Mouse (Mus musculus) MEL (cell line): ENCODE measurements around the gene Oxt. TPM values are rescaled to one million over a fixed set of nuclear protein-coding genes. Genes with fewer than 3 reads are reported as not detected.

Source experiments
- DNase-seq: peaks from one replicate; pipeline ENCODE4 v3.0.0; 2011; ENCODE audit warnings: low read depth, low spot score
- H3K27ac ChIP-seq: 2 replicates; pipeline ENCODE4 v1.5.1; 2012; ENCODE audit warnings: low read depth, mild to moderate bottlenecking, control low read depth, low read length, moderate library complexity; ENCODE audit not compliant: control insufficient read depth
- H3K27me3 ChIP-seq, 2 experiments: fragments of 150-350 bp in 1 of 2; sonication (generic) in 1 of 2; 2 replicates each; pipeline ENCODE4 v1.6.1; 2012; ENCODE audit warnings: low read length in 2 of 2, mild to moderate bottlenecking in 2 of 2, improper control_type of control experiment in 1 of 2, moderate library complexity in 1 of 2; ENCODE audit not compliant: insufficient read depth in 2 of 2, control insufficient read depth in 1 of 2
- H3K36me3 ChIP-seq, 2 experiments: 2 replicates each; pipeline ENCODE4 v1.6.1; 2012 to 2014; ENCODE audit warnings: low read length in 2 of 2, improper control_type of control experiment in 1 of 2, inconsistent platforms in 1 of 2, mild to moderate bottlenecking in 1 of 2; ENCODE audit not compliant: insufficient read depth in 2 of 2, control insufficient read depth in 1 of 2
- H3K4me1 ChIP-seq, 2 experiments: fragments of 150-350 bp in 1 of 2; sonication (generic) in 1 of 2; 2 replicates each; pipeline ENCODE4 v1.6.1; 2012; ENCODE audit warnings: low read length in 2 of 2, improper control_type of control experiment in 1 of 2, mild to moderate bottlenecking in 1 of 2; ENCODE audit not compliant: insufficient read depth in 2 of 2, control insufficient read depth in 1 of 2
- H3K4me3 ChIP-seq, 2 experiments: fragments of 150-350 bp in 1 of 2; sonication (generic) in 1 of 2; 2 replicates each; pipeline ENCODE4 v1.5.1; 2012; ENCODE audit warnings: low read depth in 2 of 2, low read length in 2 of 2, mild to moderate bottlenecking in 2 of 2, moderate library complexity in 2 of 2, control low read depth in 1 of 2, improper control_type of control experiment in 1 of 2; ENCODE audit not compliant: control insufficient read depth in 1 of 2, insufficient read depth in 1 of 2
- H3K79me2 ChIP-seq: 2 replicates; pipeline ENCODE4 v1.6.1; 2012; ENCODE audit warnings: mild to moderate bottlenecking, low read length, moderate library complexity; ENCODE audit not compliant: control insufficient read depth, poor library complexity, insufficient read depth
- H3K9ac ChIP-seq: 2 replicates; pipeline ENCODE4 v1.6.1; 2012; ENCODE audit warnings: low read depth, mild to moderate bottlenecking, control low read depth, low read length, moderate library complexity; ENCODE audit not compliant: control insufficient read depth, poor library complexity, severe bottlenecking
- H3K9me3 ChIP-seq: fragments of 150-350 bp; sonication (generic); replicated peaks from 2 replicates; pipeline ENCODE4 v1.6.1; 2012; ENCODE audit warnings: mild to moderate bottlenecking, low read length, improper control_type of control experiment, moderate library complexity; ENCODE audit not compliant: insufficient read depth
- CTCF ChIP-seq, 3 experiments: IDR thresholded peaks in 2 of 3; conservative IDR thresholded peaks in 1 of 3; 2 replicates each; pipeline ENCODE4 v1.5.1; 2011 to 2012; ENCODE audit warnings: low read length in 3 of 3, low read depth in 2 of 3, mild to moderate bottlenecking in 2 of 3, improper control_type of control experiment in 1 of 3, inconsistent platforms in 1 of 3, mixed read lengths in 1 of 3, moderate library complexity in 1 of 3; ENCODE audit not compliant: control insufficient read depth in 1 of 3, insufficient read depth in 1 of 3, poor library complexity in 1 of 3, severe bottlenecking in 1 of 3
- E2F4 ChIP-seq: IDR thresholded peaks from 2 replicates; pipeline ENCODE4 v1.6.1; 2011; ENCODE audit warnings: low read depth, low read length, improper control_type of control experiment, borderline replicate concordance
- GATA1 ChIP-seq: IDR thresholded peaks from 2 replicates; pipeline ENCODE4 v1.6.1; 2011; ENCODE audit warnings: low read depth, low read length, improper control_type of control experiment
- HCFC1 ChIP-seq: IDR thresholded peaks from 2 replicates; pipeline ENCODE4 v1.6.1; 2012; ENCODE audit warnings: low read depth, mild to moderate bottlenecking, inconsistent platforms, low read length, improper control_type of control experiment, moderate library complexity
- KAT2A ChIP-seq: conservative IDR thresholded peaks from 2 replicates; pipeline ENCODE4 v1.6.1; 2012; ENCODE audit warnings: low read depth, low read length, improper control_type of control experiment, inconsistent platforms
- MAZ ChIP-seq: IDR thresholded peaks from 2 replicates; pipeline ENCODE4 v1.6.1; 2012; ENCODE audit warnings: low read depth, mild to moderate bottlenecking, inconsistent platforms, low read length, improper control_type of control experiment
- MXI1 ChIP-seq: IDR thresholded peaks from 2 replicates; pipeline ENCODE4 v1.6.1; 2011; ENCODE audit warnings: mild to moderate bottlenecking, low read depth, low read length, improper control_type of control experiment
- MYB ChIP-seq: IDR thresholded peaks from 2 replicates; pipeline ENCODE4 v1.6.1; 2011; ENCODE audit warnings: mild to moderate bottlenecking, low read depth, low read length, improper control_type of control experiment
- MYC ChIP-seq: IDR thresholded peaks from 2 replicates; pipeline ENCODE4 v1.6.1; 2011; ENCODE audit warnings: low read depth, mild to moderate bottlenecking, low read length, improper control_type of control experiment, moderate library complexity
- NELFE ChIP-seq: IDR thresholded peaks from 2 replicates; pipeline ENCODE4 v1.6.1; 2011; ENCODE audit warnings: low read depth, low read length, improper control_type of control experiment
- POLR2A ChIP-seq, 2 experiments: IDR thresholded peaks; 2 replicates each; pipeline ENCODE4 v1.6.1; 2011 to 2012; ENCODE audit warnings: low read length in 2 of 2, mild to moderate bottlenecking in 2 of 2, control low read depth in 1 of 2, improper control_type of control experiment in 1 of 2, low read depth in 1 of 2, moderate library complexity in 1 of 2; ENCODE audit not compliant: control insufficient read depth in 1 of 2, insufficient read depth in 1 of 2, poor library complexity in 1 of 2
- POLR2AphosphoS2 ChIP-seq: IDR thresholded peaks from 2 replicates; pipeline ENCODE4 v1.6.1; 2011; ENCODE audit warnings: low read length, improper control_type of control experiment
- POLR2AphosphoS5 ChIP-seq: IDR thresholded peaks from 2 replicates; pipeline ENCODE4 v1.6.1; 2012; ENCODE audit warnings: low read depth, borderline replicate concordance, mild to moderate bottlenecking, inconsistent platforms, low read length, moderate library complexity, mixed read lengths
- RAD21 ChIP-seq: IDR thresholded peaks from 2 replicates; pipeline ENCODE4 v1.6.1; 2011; ENCODE audit warnings: mild to moderate bottlenecking, low read depth, low read length, improper control_type of control experiment
- RCOR1 ChIP-seq: IDR thresholded peaks from 2 replicates; pipeline ENCODE4 v1.6.1; 2012; ENCODE audit warnings: low read depth, mild to moderate bottlenecking, inconsistent platforms, low read length, improper control_type of control experiment
- SMC3 ChIP-seq: IDR thresholded peaks from 2 replicates; pipeline ENCODE4 v1.6.1; 2011; ENCODE audit warnings: low read depth, low read length, improper control_type of control experiment
- TCF12 ChIP-seq: IDR thresholded peaks from 2 replicates; pipeline ENCODE4 v1.6.1; 2014; ENCODE audit warnings: low read depth, mild to moderate bottlenecking, inconsistent platforms, low read length, improper control_type of control experiment, moderate library complexity
- USF1 ChIP-seq: IDR thresholded peaks from 2 replicates; pipeline ENCODE4 v1.6.1; 2014; ENCODE audit warnings: low read depth, mild to moderate bottlenecking, inconsistent platforms, low read length, improper control_type of control experiment, moderate library complexity
- ZKSCAN1 ChIP-seq: IDR thresholded peaks from 2 replicates; pipeline ENCODE4 v1.6.1; 2012; ENCODE audit warnings: low read depth, mild to moderate bottlenecking, inconsistent platforms, low read length, improper control_type of control experiment, moderate library complexity
- ZMIZ1 ChIP-seq: IDR thresholded peaks from 2 replicates; pipeline ENCODE4 v1.6.1; 2012; ENCODE audit warnings: low read depth, mild to moderate bottlenecking, inconsistent platforms, low read length, improper control_type of control experiment, moderate library complexity
- ZNF384 ChIP-seq: IDR thresholded peaks from 2 replicates; pipeline ENCODE4 v1.6.1; 2012; ENCODE audit warnings: low read depth, mild to moderate bottlenecking, inconsistent platforms, low read length, improper control_type of control experiment
- polyA plus RNA-seq, 2 experiments: library from polyadenylated mRNA; stranded (reverse) in 1 of 2; unstranded in 1 of 2; fragments of >175 nt in 1 of 2; fragments of >200 nt in 1 of 2; gene quantifications; 2 replicates each; pipeline versions ENCODE4 v1.2.1 to v1.2.4; 2012; ENCODE audit warnings: low replicate concordance in 2 of 2, low read depth in 1 of 2; ENCODE audit not compliant: insufficient read length in 2 of 2, insufficient read depth in 1 of 2, missing spikeins in 1 of 2
- total RNA-seq: library from RNA; depleted of rRNA; stranded (reverse); fragments of 300-350 nt; gene quantifications from 2 replicates; pipeline ENCODE4 v1.2.3, GENCODE M21; 2012

Oxt gene
- total and polyA plus RNA-seq, 3 experiments, result 0.14 TPM; not detected in 2

DNA sequence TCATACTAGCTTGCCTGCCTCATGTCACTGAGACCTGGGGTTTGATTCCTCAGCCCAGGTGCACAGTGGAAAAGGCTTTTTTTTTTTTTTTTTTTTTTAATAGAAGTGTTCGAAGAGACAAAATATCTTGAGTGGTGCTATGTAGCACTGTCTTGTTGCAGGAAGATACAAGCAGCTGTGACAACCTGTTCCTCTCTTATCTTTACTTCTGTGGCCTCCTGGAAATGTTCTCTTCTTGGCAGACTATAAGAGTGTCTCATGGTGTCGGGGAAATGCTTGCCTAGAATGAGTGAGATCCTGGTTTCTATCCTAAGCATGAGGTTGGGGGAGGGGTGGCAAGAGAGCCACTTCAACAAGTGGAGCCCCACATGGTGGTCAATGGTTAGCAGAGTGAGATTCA lies 12.4 kb downstream of the Oxt start (continued):
- no peak for TF ChIP-seq KAT2A

- no peak for TF ChIP-seq KAT2A
- TF ChIP-seq ZNF384, result no peak
- no peak for TF ChIP-seq USF1
- TF ChIP-seq ZMIZ1, result no peak
- H3K36me3 ChIP-seq, result peaks cover 0 to 8% of the 10 kb centered on the region in 2 experiments; a peak in 2 of 4 replicates
- no peak overlapping the region for H3K4me3 ChIP-seq
- DNase-seq, result no peak
- H3K9me3 ChIP-seq, result no peaks in the 10 kb centered on the region
- no peak overlapping the region for H3K9ac ChIP-seq
- H3K27ac ChIP-seq, result no peak overlapping the region
- no peaks in the 10 kb centered on the region for H3K27me3 ChIP-seq
- H3K4me1 ChIP-seq, result peaks cover 11 to 25% of the 10 kb centered on the region in 2 experiments
- no peaks in the 10 kb centered on the region for H3K79me2 ChIP-seq
Observed at GRCm38 (mm10) chr2:130589157-130589556, 13.2 kb downstream of the Oxt start.

GRCm38 (mm10) chr2:130589761-130590160 lies 13.8 kb downstream of the Oxt start:
- Histone ChIP-seq H3K27ac (no peak overlapping the region), H3K27me3 (no peaks in the 10 kb centered on the region), H3K9ac (no peak overlapping the region), H3K4me1 (peaks cover 11 to 25% of the 10 kb centered on the region in 2 experiments), H3K79me2 (no peaks in the 10 kb centered on the region), H3K9me3 (no peaks in the 10 kb centered on the region), H3K4me3 (no peak overlapping the region), H3K36me3 (peaks cover 0 to 8% of the 10 kb centered on the region in 2 experiments; a peak in 2 of 4 replicates)
- TF ChIP-seq HCFC1 (no peak), POLR2AphosphoS5 (no peak), NELFE (no peak), GATA1 (no peak), TCF12 (no peak), RCOR1 (no peak), POLR2AphosphoS2 (no peak), E2F4 (no peak), MYC (no peak), ZNF384 (no peak), MYB (no peak), ZKSCAN1 (no peak), POLR2A (IDR thresholded peaks at IDR 0.05; ENCODE audit: control insufficient read depth in 1 of 2, insufficient read depth in 1 of 2, low read depth in 1 of 2, low read length in 2 of 2, poor library complexity in 1 of 2) (no peak), SMC3 (no peak), MXI1 (no peak), MAZ (no peak), CTCF (IDR thresholded peaks at IDR 0.05 in 2 of 3, conservative IDR thresholded peaks at IDR 0.05 in 1 of 3; ENCODE audit: control insufficient read depth in 1 of 3, insufficient read depth in 1 of 3, low read depth in 2 of 3, low read length in 3 of 3, poor library complexity in 1 of 3, severe bottlenecking in 1 of 3) (no peak), RAD21 (no peak)
- DNase-seq, result no peak
